Mouse (Mus musculus) heart, postnatal 14 days (tissue): ENCODE data around the gene Slc37a3. TPM values are rescaled to one million over a fixed set of nuclear protein-coding genes. Genes with fewer than 3 reads are reported as not detected.

Experiments used
- total RNA-seq, 2 experiments: library from RNA; stranded (reverse); gene quantifications; 2 replicates each; pipeline ENCODE4 v1.2.3; 2021

Gene Slc37a3
- total RNA-seq, 2 experiments from 2014 or later: 20.0 to 24.1 TPM

Other genes with a start within 250 kb of the Slc37a3 start
- 10 to 100 TPM; 20.2 to 21.9 TPM for gene Kdm7a, start 170.9 kb downstream of the Slc37a3 start, total RNA-seq
- gene Rab19, start 3.5 kb upstream of the Slc37a3 start, total RNA-seq: under 1 TPM; 0.17 to 0.49 TPM
- 100 to 1,000 TPM; 117 to 139 TPM for gene Mkrn1, start 42.8 kb upstream of the Slc37a3 start, total RNA-seq
- 10 to 100 TPM; 13.6 to 15.3 TPM for gene Dennd2a, start 180.2 kb upstream of the Slc37a3 start, total RNA-seq
- 10 to 100 TPM; 15.3 to 18.3 TPM for gene Adck2, start 196.2 kb upstream of the Slc37a3 start, total RNA-seq
- under 1 TPM in 1 of 2 experiments, not detected in 1; 0.79 TPM for gene Gm42420, start 208.1 kb upstream of the Slc37a3 start, total RNA-seq
- gene Ndufb2, start 214.9 kb upstream of the Slc37a3 start, total RNA-seq: 100 to 1,000 TPM; 584 to 623 TPM